Mouse (Mus musculus) lung, embryonic 16.5 days (tissue): Measurements from ENCODE around the gene Zfp287. TPM values are rescaled to one million over a fixed set of nuclear protein-coding genes. Genes with fewer than 3 reads are reported as not detected.
"Not testable (repeated sequence)": the region's sequence is repeated elsewhere in the genome, so short reads cannot be mapped to it uniquely, and the experiment has no call there.

ENCODE experiments used
- ATAC-seq: fragments of 200-750 bp; cut with Nextera tagmentation; 2 replicates; pipeline ENCODE4 v1.8.0; 2017; ENCODE audit warnings: low read depth, mild to moderate bottlenecking, moderate library complexity
- H3K27ac ChIP-seq: fragments of 300-500 bp; sonication (generic); 2 replicates; pipeline ENCODE4 v1.5.1; 2014; ENCODE audit warnings: mild to moderate bottlenecking, control low read depth, low read length
- H3K27me3 ChIP-seq: fragments of 300-500 bp; sonication (generic); 2 replicates; pipeline ENCODE4 v1.6.1; 2014; ENCODE audit warnings: low read depth, low read length, mixed read lengths; ENCODE audit not compliant: control insufficient read depth, insufficient read depth
- H3K36me3 ChIP-seq: fragments of 300-500 bp; sonication (generic); 2 replicates; pipeline ENCODE4 v1.6.1; 2014; ENCODE audit warnings: low read length; ENCODE audit not compliant: control insufficient read depth, insufficient read depth
- H3K4me1 ChIP-seq: fragments of 300-500 bp; sonication (generic); replicated peaks from 2 replicates; pipeline ENCODE4 v1.6.1; 2014; ENCODE audit warnings: low read length, mixed read lengths; ENCODE audit not compliant: control insufficient read depth, insufficient read depth
- H3K4me2 ChIP-seq: fragments of 300-500 bp; sonication (generic); 2 replicates; pipeline ENCODE4 v1.6.1; 2014; ENCODE audit warnings: low read depth, low read length, control low read depth
- H3K4me3 ChIP-seq: fragments of 300-500 bp; sonication (generic); 2 replicates; pipeline ENCODE4 v1.5.1; 2014; ENCODE audit warnings: mild to moderate bottlenecking, low read length, control low read depth
- H3K9ac ChIP-seq: fragments of 300-500 bp; sonication (generic); 2 replicates; pipeline ENCODE4 v1.6.1; 2014; ENCODE audit warnings: low read length, control low read depth
- H3K9me3 ChIP-seq: fragments of 300-500 bp; sonication (generic); 2 replicates; pipeline ENCODE4 v1.6.1; 2016; ENCODE audit warnings: low read length; ENCODE audit not compliant: control insufficient read depth
- WGBS: fragments of 180-500 bp; shearing (Covaris S2); extraction: QIAGEN DNeasy Blood & Tissue Kit; methylation state at CpG from one replicate; pipeline ENCODE4 v1.1.7; 2014; 5-methylcytosine and 5-hydroxymethylcytosine counted together
- polyA plus RNA-seq: library from polyadenylated mRNA; unstranded; fragments of >200 nt; fragmentation: Nextera tagmentation; extraction: Ambion mirVana; gene quantifications from 2 replicates; pipeline ENCODE4 v1.2.1, GENCODE M21; 2015

Gene Zfp287
- polyA plus RNA-seq, 1 experiment from 2014 or later, result 5.8 TPM

DNA sequence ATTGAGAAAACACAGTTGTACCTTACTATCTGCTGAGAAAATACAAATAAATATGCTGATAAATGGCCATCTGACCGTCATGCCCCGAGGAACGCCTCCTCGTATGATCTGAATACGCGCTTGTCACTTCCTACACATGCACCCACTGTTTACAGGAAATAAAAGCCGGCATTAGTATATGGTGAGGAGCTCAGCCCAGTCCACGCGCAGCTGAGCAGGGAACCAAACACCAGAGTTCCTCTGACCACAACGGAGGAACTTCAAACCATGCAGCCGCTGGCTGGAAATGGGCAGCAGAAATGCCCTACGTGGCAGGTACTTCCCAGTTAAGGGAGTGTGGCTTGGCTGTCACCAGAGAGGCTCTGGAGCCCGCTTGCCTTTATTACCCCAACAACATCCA lies 17.7 kb upstream of the Zfp287 start:
- not testable (repeated sequence) for ATAC-seq
- WGBS, result 81% methylated on average over 13 of the region's 13 CpGs

DNA sequence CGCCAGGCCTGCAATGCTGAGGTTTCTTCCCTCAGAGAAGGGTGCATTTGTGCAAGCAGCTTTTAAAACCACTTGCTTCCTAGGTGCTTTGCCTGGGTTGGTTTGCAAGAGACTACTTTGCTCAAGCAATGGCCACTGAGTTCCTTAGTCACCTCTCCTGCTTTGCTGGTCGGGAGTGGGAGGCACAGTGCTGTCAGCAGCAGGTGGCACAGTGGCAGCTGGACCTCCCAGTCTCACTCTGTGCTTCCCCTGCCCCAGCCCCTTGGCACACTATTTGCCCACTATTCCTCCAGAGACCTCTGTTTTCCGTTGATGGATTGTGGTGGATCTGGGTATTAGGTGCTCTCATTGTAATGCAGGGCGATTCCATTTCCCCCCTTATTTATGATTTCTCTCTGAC lies 16.4 kb upstream of the Zfp287 start:
- 71% methylated on average over 4 of the region's 4 CpGs for WGBS
- ATAC-seq, result no peak

More for the DNA sequence above, 17.7 kb upstream of the Zfp287 start:
- H3K9me3 ChIP-seq, H3K4me3 ChIP-seq, H3K27me3 ChIP-seq, H3K27ac ChIP-seq, H3K36me3 ChIP-seq, H3K4me2 ChIP-seq, H3K9ac ChIP-seq: not testable (repeated sequence)
- H3K4me1 ChIP-seq, result peaks cover 11% of the 10 kb centered on the region

DNA sequence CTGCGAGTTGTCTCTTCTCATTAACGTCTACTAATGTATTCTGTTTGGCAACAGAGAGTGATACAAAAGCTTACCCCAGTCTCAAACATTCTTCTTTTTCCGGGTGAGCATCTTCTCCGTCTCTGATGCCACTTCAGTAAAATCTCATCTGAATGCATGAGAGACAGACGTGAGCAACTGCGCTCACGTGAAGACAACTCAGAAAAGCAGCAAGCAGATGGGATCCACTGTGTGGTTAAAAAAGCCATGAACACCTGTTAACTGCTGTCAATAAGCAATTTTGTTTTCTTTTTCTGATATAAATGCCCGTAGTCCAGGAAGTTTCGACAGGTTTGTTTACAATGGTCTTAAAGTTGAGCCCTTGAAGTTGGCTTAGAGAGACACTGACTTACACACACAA lies 15.5 kb upstream of the Zfp287 start:
- peaks cover 11% of the 10 kb centered on the region for H3K4me1 ChIP-seq
- no peak for ATAC-seq
- peaks cover 6% of the 10 kb centered on the region for H3K27me3 ChIP-seq
- H3K9ac ChIP-seq, result no peak overlapping the region
- H3K36me3 ChIP-seq, result no peaks in the 10 kb centered on the region
- H3K9me3 ChIP-seq, result no peaks in the 10 kb centered on the region
- H3K27ac ChIP-seq, result no peak overlapping the region
- no peak overlapping the region for H3K4me3 ChIP-seq
- WGBS, result 66% methylated on average over 9 of the region's 9 CpGs
- no peak overlapping the region for H3K4me2 ChIP-seq

More for the DNA sequence above, 16.4 kb upstream of the Zfp287 start:
- Histone ChIP-seq H3K27ac (no peak overlapping the region), H3K4me2 (no peak overlapping the region), H3K9ac (no peak overlapping the region), H3K27me3 (peaks cover 6% of the 10 kb centered on the region), H3K4me1 (peaks cover 11% of the 10 kb centered on the region), H3K36me3 (no peaks in the 10 kb centered on the region), H3K9me3 (no peaks in the 10 kb centered on the region), H3K4me3 (no peak overlapping the region)

DNA sequence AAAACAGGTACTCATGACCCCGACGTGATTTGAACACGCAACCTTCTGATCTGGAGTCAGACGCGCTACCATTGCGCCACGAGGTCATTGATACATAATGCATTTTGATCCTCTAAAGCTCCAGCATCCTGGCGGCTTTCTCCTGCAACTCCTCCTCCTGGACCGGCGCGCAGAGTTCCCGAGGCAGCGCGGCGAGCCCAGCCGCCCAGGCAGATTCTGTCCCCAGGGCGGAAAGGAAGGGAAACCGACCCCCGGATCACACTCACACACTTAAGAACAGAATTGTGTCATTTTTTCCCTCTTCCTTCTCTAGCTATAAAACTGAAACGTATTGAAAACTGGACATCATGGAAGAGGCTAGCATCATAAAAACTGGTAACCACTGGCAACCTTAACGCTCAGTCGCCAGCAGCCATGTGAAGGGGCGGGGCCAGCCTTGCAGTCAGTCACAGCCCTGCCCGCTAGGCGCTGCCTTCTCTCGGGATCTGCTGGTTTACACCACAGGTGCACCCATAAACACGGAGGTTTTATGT lies 14.4 kb upstream of the Zfp287 start:
- 3% methylated on average over 27 of the region's 27 CpGs for WGBS
- H3K4me2 ChIP-seq, result peak overlapping the region; percentile 76

DNA sequence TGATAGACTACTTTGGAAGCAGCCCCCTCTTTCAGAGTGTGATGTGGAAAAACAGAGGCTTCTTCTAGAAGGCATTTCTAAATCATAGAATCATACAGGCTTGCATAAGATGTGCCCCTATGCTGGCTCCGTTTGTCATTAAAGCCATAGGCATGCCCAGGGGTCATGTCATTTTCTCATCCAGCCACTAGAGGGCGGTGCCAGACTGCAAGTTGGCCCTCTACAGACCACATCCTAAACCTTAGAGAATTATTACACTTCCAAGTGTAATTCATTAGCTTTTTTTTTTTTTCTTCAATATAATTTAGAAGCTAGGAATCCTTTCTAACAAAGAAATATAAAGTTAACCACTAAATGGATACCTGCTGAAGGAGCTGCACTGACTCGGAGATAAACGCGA lies 12.4 kb upstream of the Zfp287 start:
- Histone ChIP-seq H3K4me3 (no peak overlapping the region), H3K9me3 (no peaks in the 10 kb centered on the region), H3K9ac (no peak overlapping the region), H3K4me1 (peaks cover 11% of the 10 kb centered on the region), H3K4me2 (no peak overlapping the region), H3K27me3 (peaks cover 6% of the 10 kb centered on the region), H3K27ac (no peak overlapping the region), H3K36me3 (no peaks in the 10 kb centered on the region)
- WGBS, result 43% methylated on average over 5 of the region's 5 CpGs
- peak; percentile 54; the same call in 1 of the 2 replicates for ATAC-seq

More for the DNA sequence above, 14.4 kb upstream of the Zfp287 start:
- peak; percentile 77; the same call in 1 of the 2 replicates for ATAC-seq
- Histone ChIP-seq H3K9me3 (no peaks in the 10 kb centered on the region), H3K4me1 (peaks cover 11% of the 10 kb centered on the region), H3K27me3 (peaks cover 6% of the 10 kb centered on the region), H3K27ac (no peak overlapping the region), H3K9ac (no peak overlapping the region), H3K4me3 (peak overlapping the region; percentile 45), H3K36me3 (no peaks in the 10 kb centered on the region)

DNA sequence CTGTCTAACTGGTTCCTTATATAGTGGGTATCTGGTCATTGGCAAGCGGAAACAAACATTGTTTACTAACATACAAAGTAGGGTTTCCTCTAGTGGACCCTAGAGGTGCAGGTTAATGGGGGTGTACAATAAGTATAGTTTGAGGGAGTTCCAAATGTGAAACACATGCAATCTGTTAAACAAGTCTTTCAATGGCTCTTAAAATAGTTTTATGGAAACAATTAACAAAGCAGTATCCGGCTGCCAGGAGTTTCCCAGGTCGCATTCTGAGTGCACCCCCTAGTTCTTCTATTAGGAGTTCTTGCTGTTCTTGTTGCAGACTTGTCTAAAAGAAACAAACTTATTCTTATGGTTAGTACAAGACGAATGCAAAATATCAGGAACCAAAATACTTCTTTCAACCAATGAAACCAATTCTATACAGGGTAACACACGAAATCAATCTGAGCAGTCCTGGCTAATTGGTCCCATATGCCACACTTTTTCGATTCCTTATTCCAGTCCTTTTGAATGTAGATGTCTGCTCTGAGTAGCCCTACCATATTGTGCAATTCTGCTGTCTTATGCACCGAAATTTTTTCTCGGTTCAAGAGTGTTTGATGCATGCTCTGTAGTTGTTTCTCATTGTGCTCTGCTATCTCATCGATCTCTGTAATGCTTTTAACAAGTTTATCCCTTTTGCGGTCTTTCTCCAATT lies 10.7 kb upstream of the Zfp287 start:
- no peak for ATAC-seq
- Histone ChIP-seq H3K9ac (no peak overlapping the region), H3K9me3 (no peaks in the 10 kb centered on the region), H3K27me3 (peaks cover 6% of the 10 kb centered on the region), H3K4me1 (peaks cover 11% of the 10 kb centered on the region), H3K36me3 (no peaks in the 10 kb centered on the region), H3K4me3 (no peak overlapping the region), H3K4me2 (no peak overlapping the region), H3K27ac (no peak overlapping the region; the same call in 1 of the 2 replicates)
- 71% methylated on average over 10 of the region's 10 CpGs for WGBS

DNA sequence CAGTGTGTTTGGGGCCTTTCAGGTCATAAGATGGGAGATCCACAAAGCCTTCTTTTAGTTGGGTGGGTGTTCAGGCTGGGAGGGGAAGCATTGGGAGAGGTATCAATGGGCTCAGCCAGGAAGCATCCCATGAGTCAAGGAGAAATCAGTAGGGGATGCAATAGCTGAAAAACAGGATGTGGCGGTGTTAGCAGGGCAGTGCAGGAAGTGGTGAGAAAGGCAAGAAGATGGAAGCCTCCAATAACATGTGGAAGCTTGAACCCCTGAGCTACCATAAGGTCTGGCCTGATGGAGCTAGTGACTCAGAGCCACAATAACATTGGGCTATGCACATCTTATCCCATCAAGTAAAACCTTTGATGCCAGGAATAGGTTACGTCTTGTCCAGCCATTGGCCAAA lies 9.5 kb upstream of the Zfp287 start:
- ATAC-seq, result no peak
- WGBS, result 88% methylated on average over 2 of the region's 2 CpGs
- no peak overlapping the region for H3K4me2 ChIP-seq

DNA sequence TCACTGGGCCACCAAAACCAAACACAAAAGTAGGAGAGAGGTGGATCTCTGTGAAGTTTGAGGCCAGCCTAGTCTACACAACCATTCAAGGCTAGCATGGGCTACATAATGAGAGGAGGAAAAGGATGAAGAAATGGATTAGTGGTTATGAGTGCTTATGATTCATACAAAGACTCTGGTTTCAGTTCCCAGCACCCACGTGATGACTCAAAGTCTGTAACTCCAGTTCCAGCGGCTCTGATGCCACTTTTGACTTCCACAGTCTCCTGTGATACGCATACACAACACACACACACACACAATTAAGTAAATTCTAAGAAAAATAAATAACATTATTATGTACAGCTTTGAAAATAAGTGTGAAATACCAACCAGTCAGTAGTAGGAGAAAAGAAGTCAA lies 960 bp upstream of the Zfp287 start:
- Histone ChIP-seq H3K27ac (no peak overlapping the region), H3K4me2 (no peak overlapping the region), H3K4me3 (no peak overlapping the region), H3K36me3 (no peaks in the 10 kb centered on the region; the same call in 1 of the 2 replicates), H3K27me3 (no peaks in the 10 kb centered on the region), H3K9ac (no peak overlapping the region), H3K4me1 (peaks cover 6% of the 10 kb centered on the region; the same call in 1 of the 2 replicates), H3K9me3 (no peaks in the 10 kb centered on the region)
- WGBS, result 76% methylated on average over 3 of the region's 3 CpGs
- no peak for ATAC-seq

More for the DNA sequence above, 9.5 kb upstream of the Zfp287 start:
- Histone ChIP-seq H3K27ac (no peak overlapping the region), H3K9me3 (no peaks in the 10 kb centered on the region), H3K9ac (no peak overlapping the region), H3K4me1 (peaks cover 8% of the 10 kb centered on the region; the same call in 1 of the 2 replicates), H3K27me3 (no peaks in the 10 kb centered on the region), H3K4me3 (no peak overlapping the region), H3K36me3 (no peaks in the 10 kb centered on the region)

DNA sequence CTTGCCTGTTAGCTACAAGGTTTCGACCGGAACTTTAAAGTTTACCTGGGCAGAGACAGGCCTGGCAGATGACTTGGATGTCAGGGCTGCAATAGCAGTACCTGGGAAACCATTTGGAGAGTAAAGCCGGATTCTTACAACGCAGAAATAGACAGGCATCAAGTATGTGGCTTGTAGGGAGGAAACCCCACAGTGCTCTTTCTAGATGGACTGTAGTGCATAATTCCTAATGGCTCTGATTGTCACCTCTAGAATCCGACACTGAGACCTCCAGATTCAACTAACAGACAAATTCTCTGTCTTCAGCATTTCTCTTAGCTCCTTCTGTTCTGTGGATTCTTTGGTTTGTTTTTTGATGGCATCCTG lies 300 bp upstream of the Zfp287 start:
- WGBS, result 16% methylated on average over 5 of the region's 5 CpGs
- H3K4me3 ChIP-seq, result peak overlapping the region; percentile 63

More for the DNA sequence above, 300 bp upstream of the Zfp287 start:
- Histone ChIP-seq H3K4me2 (peak overlapping the region; percentile 90), H3K27ac (no peak overlapping the region), H3K9ac (no peak overlapping the region), H3K36me3 (peaks cover 2% of the 10 kb centered on the region; the same call in 1 of the 2 replicates), H3K9me3 (no peaks in the 10 kb centered on the region), H3K4me1 (peaks cover 6% of the 10 kb centered on the region; the same call in 1 of the 2 replicates), H3K27me3 (no peaks in the 10 kb centered on the region)
- ATAC-seq, result no peak
